Mouse (Mus musculus) small intestine, adult 2 months (tissue): ENCODE data around the gene Pam16. TPM values are rescaled to one million over a fixed set of nuclear protein-coding genes. Genes with fewer than 3 reads are reported as not detected.

Source experiments
- H3K27ac ChIP-seq: fragments of 200-500 bp; 2 replicates; pipeline ENCODE4 v1.5.1; 2012; ENCODE audit warnings: low read depth, low read length, control low read depth, inconsistent platforms; ENCODE audit not compliant: insufficient read depth
- H3K27me3 ChIP-seq: fragments of 200-500 bp; 2 replicates; pipeline ENCODE4 v1.6.1; 2012; ENCODE audit warnings: mild to moderate bottlenecking, moderate library complexity, low read length, inconsistent platforms; ENCODE audit not compliant: control insufficient read depth, insufficient read depth
- H3K36me3 ChIP-seq: fragments of 200-500 bp; 2 replicates; pipeline ENCODE4 v1.6.1; 2012; ENCODE audit warnings: mild to moderate bottlenecking, low read length, control low read depth, inconsistent platforms; ENCODE audit not compliant: control insufficient read depth, insufficient read depth
- H3K4me1 ChIP-seq: fragments of 200-500 bp; 2 replicates; pipeline ENCODE4 v1.6.1; 2012; ENCODE audit warnings: low read length, inconsistent platforms, mixed read lengths; ENCODE audit not compliant: control insufficient read depth, insufficient read depth, insufficient read length
- H3K4me3 ChIP-seq: fragments of 200-500 bp; 2 replicates; pipeline ENCODE4 v1.5.1; 2012; ENCODE audit warnings: low read depth, mild to moderate bottlenecking, control low read depth, inconsistent platforms, low read length, moderate library complexity
- CTCF ChIP-seq: fragments of 200-500 bp; IDR thresholded peaks from 2 replicates; pipeline ENCODE4 v1.5.1; 2012; ENCODE audit warnings: low read depth, mild to moderate bottlenecking, control low read depth, inconsistent platforms, low read length, moderate library complexity, mixed read lengths; ENCODE audit not compliant: insufficient replicate concordance, insufficient read length; ENCODE audit errors: extremely low read depth
- POLR2A ChIP-seq: fragments of 200-500 bp; IDR thresholded peaks from 2 replicates; pipeline ENCODE4 v1.6.1; 2012; ENCODE audit warnings: low read depth, mild to moderate bottlenecking, control low read depth, inconsistent platforms, low read length, moderate library complexity
- WGBS: fragments of 180-500 bp; shearing (Covaris S2); methylation state at CpG from one replicate; pipeline ENCODE4 v1.1.7; 2018; 5-methylcytosine and 5-hydroxymethylcytosine counted together
- polyA plus RNA-seq: library from polyadenylated mRNA; depleted of rRNA; stranded (reverse); fragments of >200 nt; gene quantifications from 2 replicates; pipeline ENCODE4 v1.2.3, GENCODE M21; 2012

Gene Pam16
- polyA plus RNA-seq, 1 experiment, result 8.7 TPM

DNA sequence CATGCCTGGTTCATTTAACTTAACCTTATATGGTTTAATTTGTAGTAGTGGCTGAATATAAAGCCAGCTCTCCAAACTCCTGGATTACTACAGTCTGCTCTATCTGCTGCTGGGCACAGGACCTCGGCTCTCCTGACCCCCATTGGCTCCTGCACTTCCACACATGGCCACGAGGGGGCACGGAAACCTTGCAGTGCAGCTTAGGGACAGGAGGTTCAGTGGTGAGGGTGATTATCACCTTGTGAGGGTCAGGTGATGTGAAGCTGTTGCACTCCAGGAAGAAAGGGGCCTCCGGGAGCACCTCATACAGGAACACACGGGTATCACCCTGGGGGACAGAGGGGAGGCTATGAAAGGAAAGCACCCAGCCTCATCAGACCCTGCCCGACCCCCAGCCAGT is 5.2 kb upstream of the Pam16 start:
- peak; percentile 94; the same call in 1 of the 2 replicates for TF ChIP-seq CTCF
- no peak for TF ChIP-seq POLR2A
- no peak overlapping the region for H3K4me3 ChIP-seq
- no peaks in the 10 kb centered on the region for H3K4me1 ChIP-seq
- WGBS, result 16% methylated on average over 6 of the region's 6 CpGs
- H3K27me3 ChIP-seq, result no peaks in the 10 kb centered on the region
- H3K36me3 ChIP-seq, result peaks cover 55% of the 10 kb centered on the region
- no peak overlapping the region for H3K27ac ChIP-seq

DNA sequence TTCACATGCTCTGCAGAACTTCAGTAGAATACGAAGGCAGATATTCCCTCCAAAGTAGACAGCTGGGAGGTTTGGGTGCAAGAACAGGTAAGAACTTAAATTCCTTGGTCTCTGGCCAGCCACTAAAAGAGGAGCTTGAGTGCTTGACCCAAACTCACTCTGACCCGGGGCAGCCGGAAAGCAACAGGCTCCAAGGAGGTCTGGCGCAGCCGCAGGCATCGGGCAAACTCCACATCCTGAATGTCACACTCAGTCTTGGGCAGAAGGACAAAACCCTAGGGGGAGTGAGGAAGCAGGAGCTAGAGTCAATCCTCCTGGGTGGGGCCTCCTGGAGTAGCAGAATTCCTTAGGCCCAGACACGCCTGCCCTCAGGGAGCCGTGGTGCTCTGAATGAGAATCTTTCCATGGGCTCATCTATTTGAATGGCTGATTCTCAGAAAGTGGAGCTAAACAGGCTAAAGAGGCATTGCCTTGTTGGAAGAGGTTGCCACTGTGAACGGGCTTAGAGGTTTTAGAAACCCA is 4.2 kb upstream of the Pam16 start:
- no peaks in the 10 kb centered on the region; the same call in 1 of the 2 replicates for H3K4me1 ChIP-seq
- WGBS, result 97% methylated on average over 9 of the region's 9 CpGs
- H3K27ac ChIP-seq, result no peak overlapping the region
- no peaks in the 10 kb centered on the region for H3K27me3 ChIP-seq
- TF ChIP-seq POLR2A (no peak), CTCF (no peak)
- no peak overlapping the region for H3K4me3 ChIP-seq
- H3K36me3 ChIP-seq, result peaks cover 48% of the 10 kb centered on the region

DNA sequence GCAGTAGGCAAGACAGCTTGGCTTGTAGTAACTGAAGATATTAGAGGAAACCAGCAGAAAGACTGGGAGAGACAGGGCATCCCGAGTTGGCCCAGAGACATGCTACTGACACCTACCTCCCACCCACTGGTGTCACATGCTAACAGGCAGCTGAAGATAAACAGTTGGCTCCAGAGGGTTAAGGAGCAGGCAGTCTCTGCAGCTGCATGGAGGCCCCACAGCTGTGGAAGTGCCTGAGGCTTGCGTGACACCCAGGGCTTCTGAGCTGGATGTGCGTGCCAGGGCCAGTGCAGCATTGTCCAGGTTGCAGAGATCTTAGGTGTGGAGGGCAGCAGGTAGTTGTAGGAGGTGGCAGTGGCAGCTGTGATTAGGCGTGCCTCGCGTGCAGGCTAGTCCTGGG is 2.3 kb upstream of the Pam16 start:
- 89% methylated on average over 6 of the region's 6 CpGs for WGBS
- Histone ChIP-seq H3K4me3 (no peak overlapping the region), H3K36me3 (peaks cover 32% of the 10 kb centered on the region), H3K27me3 (no peaks in the 10 kb centered on the region), H3K27ac (no peak overlapping the region), H3K4me1 (peaks cover 6% of the 10 kb centered on the region; the same call in 1 of the 2 replicates)
- TF ChIP-seq CTCF (no peak), POLR2A (no peak)

DNA sequence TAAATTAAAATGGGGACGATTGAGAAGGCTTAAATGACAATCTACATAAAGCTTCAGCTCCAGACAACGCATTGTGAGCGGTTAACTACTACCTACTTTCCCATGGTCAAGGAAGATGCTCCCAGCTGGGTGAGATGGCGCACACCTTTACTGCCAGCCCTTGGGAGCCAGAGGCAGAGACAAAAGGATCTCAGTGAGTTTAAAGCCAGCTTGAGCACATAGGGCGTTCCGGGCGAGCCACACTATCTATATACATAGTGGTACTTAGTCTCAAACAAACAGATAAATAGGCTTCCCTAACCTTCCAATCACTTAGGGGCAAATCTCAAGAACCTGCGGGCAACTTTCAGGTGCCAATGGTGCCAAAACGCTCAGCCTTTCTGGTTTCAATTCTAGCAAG is 714 bp downstream of the Pam16 start:
- Histone ChIP-seq H3K27ac (peak overlapping the region; percentile 59), H3K27me3 (no peaks in the 10 kb centered on the region), H3K36me3 (peaks cover 18% of the 10 kb centered on the region), H3K4me3 (peak overlapping the region; percentile 94), H3K4me1 (peaks cover 6% of the 10 kb centered on the region; the same call in 1 of the 2 replicates)
- WGBS, result 10% methylated on average over 9 of the region's 9 CpGs
- TF ChIP-seq POLR2A, result no peak

DNA sequence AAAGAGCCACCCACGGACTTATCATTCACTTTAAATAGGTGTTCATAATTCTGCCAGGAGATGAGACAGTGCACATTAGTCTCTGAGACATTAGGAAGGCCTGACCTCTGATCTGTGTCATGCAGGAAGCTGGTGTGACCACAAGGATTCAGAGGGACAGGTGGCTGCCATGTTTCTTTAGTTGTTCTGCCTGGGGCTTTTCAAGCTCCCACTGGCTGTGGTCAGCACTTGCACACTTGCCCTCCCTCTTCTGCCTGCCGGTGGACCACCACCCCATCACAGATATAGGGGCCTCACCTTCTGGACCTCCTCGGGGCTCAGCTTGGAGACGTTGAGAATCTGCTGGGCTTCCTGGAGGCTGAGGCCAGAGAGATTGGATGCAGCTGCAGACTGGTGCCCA is 8.0 kb downstream of the Pam16 start:
- no peaks in the 10 kb centered on the region for H3K27me3 ChIP-seq
- 63% methylated on average over 4 of the region's 4 CpGs for WGBS
- H3K36me3 ChIP-seq, result peaks cover 8% of the 10 kb centered on the region
- H3K27ac ChIP-seq, result no peak overlapping the region
- H3K4me3 ChIP-seq, result no peak overlapping the region
- no peak for TF ChIP-seq CTCF
- no peak for TF ChIP-seq POLR2A
- peaks cover 8% of the 10 kb centered on the region; the same call in 1 of the 2 replicates for H3K4me1 ChIP-seq

DNA sequence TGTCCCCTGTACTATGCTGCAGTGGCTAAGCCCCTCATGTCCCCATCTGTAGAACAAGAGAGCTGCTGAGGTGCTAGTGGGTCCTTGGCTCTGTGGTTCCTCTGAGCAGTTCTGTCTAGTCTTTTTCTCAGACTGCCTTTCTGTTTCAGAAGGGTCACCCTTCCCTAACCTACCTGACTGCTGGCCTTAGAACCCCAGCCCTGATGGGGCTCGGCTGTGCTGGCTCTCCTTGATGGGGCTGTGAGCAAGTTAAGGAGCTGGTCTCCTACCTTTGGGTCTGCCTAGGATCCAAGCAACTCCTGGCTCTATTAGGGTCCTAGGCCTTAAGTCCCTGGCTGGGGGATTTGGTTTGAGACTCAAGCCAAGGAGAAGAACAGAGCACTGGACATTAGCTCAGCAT is 9.5 kb downstream of the Pam16 start:
- Histone ChIP-seq H3K27ac (no peak overlapping the region), H3K27me3 (no peaks in the 10 kb centered on the region), H3K36me3 (peaks cover 8% of the 10 kb centered on the region), H3K4me3 (no peak overlapping the region), H3K4me1 (peaks cover 8% of the 10 kb centered on the region; the same call in 1 of the 2 replicates)
- WGBS, result 86% methylated on average over 1 of the region's 1 CpGs
- TF ChIP-seq CTCF, result no peak
- no peak for TF ChIP-seq POLR2A

DNA sequence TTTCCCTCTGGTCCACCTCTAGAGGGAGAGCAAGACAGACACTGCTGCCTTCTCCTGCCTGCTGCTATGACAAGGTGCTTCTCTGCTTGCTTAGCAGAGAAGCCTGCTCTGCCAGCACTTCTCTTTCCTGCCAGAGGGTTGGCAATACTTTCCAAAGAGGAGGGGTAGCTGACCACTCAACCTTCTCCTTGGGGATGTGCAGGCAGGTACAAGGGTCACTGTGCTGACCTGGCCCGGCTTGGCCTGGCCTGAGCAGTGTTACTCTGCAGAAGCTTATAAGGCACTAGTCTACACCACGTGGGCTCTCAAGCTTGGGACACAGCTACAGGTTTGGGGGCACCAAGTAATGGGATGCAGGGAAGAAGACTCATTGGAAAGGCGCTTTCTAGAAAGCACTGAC is 10.1 kb downstream of the Pam16 start:
- Histone ChIP-seq H3K27me3 (no peaks in the 10 kb centered on the region), H3K4me3 (no peak overlapping the region), H3K36me3 (peaks cover 8% of the 10 kb centered on the region), H3K4me1 (peaks cover 8% of the 10 kb centered on the region; the same call in 1 of the 2 replicates), H3K27ac (no peak overlapping the region)
- TF ChIP-seq CTCF (no peak), POLR2A (no peak)
- 96% methylated on average over 3 of the region's 3 CpGs for WGBS
